Mouse (Mus musculus) liver, embryonic 14.5 days (tissue): ENCODE data around the gene Scamp5.

Experiments
- CTCF ChIP-seq: IDR thresholded peaks from 2 replicates; pipeline ENCODE4 v1.5.1; 2016; ENCODE audit warnings: antibody characterized with exemption, low read depth, control low read depth
- EP300 ChIP-seq: IDR thresholded peaks from 2 replicates; pipeline ENCODE4 v1.6.1; 2016; ENCODE audit warnings: antibody characterized with exemption, low read depth

GRCm38 (mm10) chr9:57419521-57420267 lies 48.2 kb downstream of the Scamp5 start:
- TF ChIP-seq CTCF (no peak), EP300 (no peak)
